Mouse (Mus musculus) embryonic facial prominence, embryonic 12.5 days (tissue): ENCODE measurements at regions not wholly inside any gene's neighbourhood (a gene's known extent, or its start where the extent isn't known, plus 50 kb on each side); places are given as distances from the start of the nearest gene placed in this dataset.

Experiments used
- ATAC-seq: fragments of 200-750 bp; cut with Nextera tagmentation; 2 replicates; pipeline ENCODE4 v1.8.0; 2017; ENCODE audit not compliant: insufficient number of reproducible peaks, insufficient read depth, low FRiP score, low TSS enrichment
- H3K27ac ChIP-seq: fragments of 300-500 bp; sonication (generic); 2 replicates; pipeline ENCODE4 v1.5.1; 2016; ENCODE audit warnings: mild to moderate bottlenecking
- H3K27me3 ChIP-seq: fragments of 300-500 bp; sonication (generic); 2 replicates; pipeline ENCODE4 v1.6.1; 2016; ENCODE audit warnings: mild to moderate bottlenecking, moderate library complexity
- H3K36me3 ChIP-seq: fragments of 300-500 bp; sonication (generic); 2 replicates; pipeline ENCODE4 v1.6.1; 2016; ENCODE audit warnings: mild to moderate bottlenecking
- H3K4me1 ChIP-seq: fragments of 300-500 bp; sonication (generic); 2 replicates; pipeline ENCODE4 v1.6.1; 2016
- H3K4me2 ChIP-seq: fragments of 300-500 bp; sonication (generic); replicated peaks from 2 replicates; pipeline ENCODE4 v1.6.1; 2016; ENCODE audit warnings: mild to moderate bottlenecking, moderate library complexity
- H3K4me3 ChIP-seq: fragments of 300-500 bp; sonication (generic); 2 replicates; pipeline ENCODE4 v1.5.1; 2016; ENCODE audit warnings: mild to moderate bottlenecking
- H3K9ac ChIP-seq: fragments of 300-500 bp; sonication (generic); 2 replicates; pipeline ENCODE4 v1.6.1; 2016; ENCODE audit warnings: mild to moderate bottlenecking, moderate library complexity
- H3K9me3 ChIP-seq: fragments of 300-500 bp; sonication (generic); 2 replicates; pipeline ENCODE4 v1.6.1; 2016; ENCODE audit warnings: mild to moderate bottlenecking, moderate library complexity
- WGBS: fragments of 180-500 bp; shearing (Covaris S2); methylation state at CpG from one replicate; pipeline ENCODE4 v1.1.7; 2016; 5-methylcytosine and 5-hydroxymethylcytosine counted together

DNA sequence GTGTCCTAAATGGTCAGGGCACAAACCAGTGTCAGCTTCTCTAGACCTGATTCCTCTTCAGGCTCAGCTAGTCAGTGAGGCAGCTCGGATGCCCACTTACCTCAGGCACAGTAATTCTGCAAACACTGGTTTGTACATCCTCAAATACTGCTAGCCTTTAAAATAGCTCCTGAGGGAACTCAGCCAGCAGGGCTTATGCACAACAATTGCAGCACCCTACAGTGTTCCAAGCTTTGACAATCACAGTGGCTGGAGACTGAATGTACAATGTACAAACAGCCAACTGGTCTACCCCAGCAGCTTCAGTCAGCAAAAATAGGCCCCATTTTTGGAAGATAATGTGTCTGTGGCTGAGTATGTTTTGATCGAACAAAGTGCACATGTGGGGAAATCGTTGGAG lies 129.6 kb downstream of the Rap2a start:
- H3K4me3 ChIP-seq = no peak overlapping the region

GRCm38 (mm10) chr14:120611311-120611710 lies 133.1 kb downstream of the Rap2a start:
- no peak overlapping the region for H3K9ac ChIP-seq
- H3K4me3 ChIP-seq = no peak overlapping the region
- ATAC-seq = no peak
- H3K9me3 ChIP-seq = no peaks in the 10 kb centered on the region
- no peaks in the 10 kb centered on the region for H3K27me3 ChIP-seq
- no peak overlapping the region for H3K27ac ChIP-seq
- no peaks in the 10 kb centered on the region for H3K36me3 ChIP-seq
- H3K4me2 ChIP-seq = no peak overlapping the region
- no peaks in the 10 kb centered on the region for H3K4me1 ChIP-seq
- WGBS = 94% methylated on average over 1 of the region's 1 CpGs

More for the DNA sequence above, 129.6 kb downstream of the Rap2a start:
- H3K4me2 ChIP-seq = no peak overlapping the region
- 82% methylated on average over 3 of the region's 3 CpGs for WGBS
- no peaks in the 10 kb centered on the region for H3K36me3 ChIP-seq
- no peaks in the 10 kb centered on the region for H3K4me1 ChIP-seq
- H3K27ac ChIP-seq = no peak overlapping the region
- H3K9me3 ChIP-seq = no peaks in the 10 kb centered on the region
- H3K9ac ChIP-seq = no peak overlapping the region
- ATAC-seq = no peak
- no peaks in the 10 kb centered on the region for H3K27me3 ChIP-seq

- no peak for ATAC-seq
Measured at GRCm38 (mm10) chr14:120626223-120626935, 148.1 kb downstream of the Rap2a start.

DNA sequence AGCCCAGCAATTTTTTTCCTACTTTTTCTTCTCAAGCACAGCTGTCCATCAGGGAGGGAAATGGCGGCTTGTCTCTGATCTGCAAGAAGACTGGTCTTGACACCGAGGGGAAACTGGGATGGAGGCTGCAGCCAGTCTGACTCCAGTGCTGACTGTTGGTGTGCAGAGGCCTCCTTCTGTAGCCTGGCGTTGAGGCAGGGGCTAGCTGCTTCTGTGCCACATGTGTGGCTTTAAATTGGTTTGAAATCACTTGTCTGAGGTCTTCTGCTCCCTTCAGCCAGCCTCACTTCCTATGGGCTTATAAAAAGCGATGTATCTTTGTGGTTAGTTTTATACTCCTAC lies 148.7 kb downstream of the Rap2a start:
- Histone ChIP-seq H3K4me3 (no peak overlapping the region), H3K9ac (no peak overlapping the region), H3K27ac (no peak overlapping the region), H3K9me3 (no peaks in the 10 kb centered on the region), H3K27me3 (no peaks in the 10 kb centered on the region), H3K4me2 (no peak overlapping the region), H3K36me3 (no peaks in the 10 kb centered on the region), H3K4me1 (no peaks in the 10 kb centered on the region)
- 72% methylated on average over 4 of the region's 4 CpGs for WGBS
- no peak for ATAC-seq

More at GRCm38 (mm10) chr14:120626223-120626935, 148.1 kb downstream of the Rap2a start:
- no peaks in the 10 kb centered on the region for H3K27me3 ChIP-seq
- H3K4me2 ChIP-seq = no peak overlapping the region
- no peak overlapping the region for H3K4me3 ChIP-seq
- WGBS = 74% methylated on average over 9 of the region's 9 CpGs
- no peaks in the 10 kb centered on the region for H3K4me1 ChIP-seq
- H3K9ac ChIP-seq = no peak overlapping the region
- no peaks in the 10 kb centered on the region for H3K9me3 ChIP-seq
- H3K27ac ChIP-seq = no peak overlapping the region
- H3K36me3 ChIP-seq = no peaks in the 10 kb centered on the region

- H3K4me2 ChIP-seq = no peak overlapping the region
- no peak overlapping the region for H3K4me3 ChIP-seq
- H3K9me3 ChIP-seq = no peaks in the 10 kb centered on the region
- H3K36me3 ChIP-seq = no peaks in the 10 kb centered on the region
- H3K27ac ChIP-seq = no peak overlapping the region
- H3K4me1 ChIP-seq = no peaks in the 10 kb centered on the region
- ATAC-seq = no peak
- H3K27me3 ChIP-seq = no peaks in the 10 kb centered on the region
- no peak overlapping the region for H3K9ac ChIP-seq
- WGBS = 88% methylated on average over 5 of the region's 5 CpGs
Measured at GRCm38 (mm10) chr14:120632771-120633170, 154.5 kb downstream of the Rap2a start.

DNA sequence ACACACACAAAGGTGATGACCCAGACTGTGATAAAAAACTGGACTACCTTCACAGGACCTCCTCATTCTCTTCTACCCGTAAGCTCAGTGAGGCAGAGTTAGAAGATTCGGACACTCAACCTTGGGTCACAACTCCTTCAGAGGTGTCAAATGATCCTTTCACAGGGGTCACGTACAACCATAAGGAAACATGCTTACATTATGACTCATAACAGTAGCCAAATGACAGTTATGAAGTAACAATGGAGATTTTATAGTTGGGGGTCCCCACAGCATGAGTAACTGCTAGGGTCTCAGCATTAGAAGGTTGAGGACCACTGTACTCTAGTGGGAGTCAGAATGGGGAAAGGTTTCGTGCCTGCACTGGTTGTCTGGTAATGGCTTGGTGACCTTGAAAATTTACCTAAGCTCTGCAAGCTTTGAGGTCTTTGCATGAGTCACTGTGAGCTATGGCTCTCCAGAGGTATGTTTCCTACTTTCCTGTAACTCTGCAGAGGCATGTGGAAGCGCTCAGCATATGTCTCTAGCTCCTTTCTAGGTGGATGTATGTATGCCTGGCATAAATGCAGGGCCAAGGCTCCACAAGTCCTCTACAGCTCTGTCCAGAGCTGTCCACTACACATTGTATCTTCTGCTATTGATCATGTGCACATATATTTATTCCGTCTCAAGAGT lies 158.6 kb downstream of the Rap2a start:
- Histone ChIP-seq H3K4me1 (no peaks in the 10 kb centered on the region), H3K4me3 (no peak overlapping the region), H3K9ac (no peak overlapping the region), H3K9me3 (no peaks in the 10 kb centered on the region), H3K27ac (no peak overlapping the region), H3K36me3 (no peaks in the 10 kb centered on the region), H3K4me2 (no peak overlapping the region), H3K27me3 (no peaks in the 10 kb centered on the region)
- 89% methylated on average over 6 of the region's 6 CpGs for WGBS
- no peak for ATAC-seq

DNA sequence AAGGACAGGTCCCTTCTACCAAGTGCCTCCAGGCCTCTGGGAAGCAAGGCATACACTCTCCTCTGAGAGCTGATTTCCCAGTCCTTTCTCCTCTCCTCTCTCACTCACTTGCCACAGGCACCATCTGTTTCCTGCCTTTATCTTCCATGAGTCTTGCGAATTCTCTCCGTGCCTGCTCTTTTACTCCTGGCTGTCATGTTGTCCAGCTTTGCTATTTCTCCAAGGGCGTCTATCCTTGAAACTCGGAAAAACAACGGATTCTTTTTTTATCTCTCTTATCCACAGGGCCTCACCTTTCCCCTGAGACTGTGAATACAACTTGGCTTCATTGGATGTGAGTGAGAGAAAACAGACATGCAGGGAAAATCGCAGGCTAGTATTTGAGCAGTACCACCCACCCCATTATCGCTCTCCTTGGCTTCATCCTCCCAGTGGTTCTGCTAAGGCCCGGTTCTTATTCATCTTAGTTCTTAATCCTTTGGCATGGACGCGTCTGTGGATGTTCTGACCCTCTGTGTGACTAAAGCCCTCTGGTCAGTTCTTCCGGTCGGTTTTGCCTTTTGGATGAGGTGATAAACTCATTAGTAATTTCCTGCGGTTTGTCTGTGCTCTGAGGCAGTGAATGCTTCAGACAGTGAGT lies 159.4 kb downstream of the Rap2a start:
- ATAC-seq = no peak
- Histone ChIP-seq H3K27ac (no peak overlapping the region), H3K27me3 (no peaks in the 10 kb centered on the region), H3K4me3 (no peak overlapping the region), H3K36me3 (no peaks in the 10 kb centered on the region), H3K9ac (no peak overlapping the region), H3K4me1 (no peaks in the 10 kb centered on the region), H3K4me2 (no peak overlapping the region), H3K9me3 (no peaks in the 10 kb centered on the region)
- WGBS = 75% methylated on average over 13 of the region's 13 CpGs

GRCm38 (mm10) chr14:120642591-120642990 lies 164.3 kb downstream of the Rap2a start:
- Histone ChIP-seq H3K36me3 (no peaks in the 10 kb centered on the region), H3K9ac (no peak overlapping the region), H3K4me2 (no peak overlapping the region), H3K9me3 (no peaks in the 10 kb centered on the region), H3K4me1 (no peaks in the 10 kb centered on the region), H3K27me3 (no peaks in the 10 kb centered on the region), H3K27ac (no peak overlapping the region), H3K4me3 (no peak overlapping the region)
- no peak for ATAC-seq
- 83% methylated on average over 5 of the region's 5 CpGs for WGBS

- WGBS = 78% methylated on average over 7 of the region's 7 CpGs
- no peaks in the 10 kb centered on the region for H3K9me3 ChIP-seq
- H3K4me2 ChIP-seq = no peak overlapping the region
- H3K27me3 ChIP-seq = no peaks in the 10 kb centered on the region
- H3K4me3 ChIP-seq = no peak overlapping the region
- no peak overlapping the region for H3K9ac ChIP-seq
- H3K4me1 ChIP-seq = no peaks in the 10 kb centered on the region
- H3K36me3 ChIP-seq = no peaks in the 10 kb centered on the region
- no peak for ATAC-seq
- no peak overlapping the region for H3K27ac ChIP-seq
Measured at GRCm38 (mm10) chr14:120652034-120652433, 173.8 kb downstream of the Rap2a start.

DNA sequence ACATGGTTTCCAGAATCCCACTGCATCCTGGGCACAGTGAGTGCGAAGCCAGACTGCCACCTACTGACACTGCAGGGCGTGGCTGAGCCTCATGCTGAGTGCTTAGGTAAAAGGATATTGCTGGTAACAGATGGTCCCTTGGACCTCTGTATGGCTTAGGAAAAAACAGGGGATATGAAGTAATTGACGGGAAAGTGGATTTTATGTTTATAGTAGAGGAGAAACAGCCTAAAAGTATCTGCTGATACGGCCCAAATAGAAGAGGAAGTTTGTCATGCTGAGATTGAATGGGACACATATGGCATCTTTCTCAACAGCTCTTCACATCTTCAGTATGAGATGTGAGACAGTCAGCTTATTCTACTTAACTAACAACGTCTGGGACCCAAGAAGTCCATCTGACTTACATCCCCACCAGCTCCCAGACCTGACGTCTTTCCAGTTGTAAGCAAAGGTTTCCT lies 182.1 kb downstream of the Rap2a start:
- Histone ChIP-seq H3K4me1 (no peaks in the 10 kb centered on the region), H3K4me2 (no peak overlapping the region), H3K9me3 (no peaks in the 10 kb centered on the region), H3K27ac (no peak overlapping the region), H3K36me3 (no peaks in the 10 kb centered on the region), H3K27me3 (no peaks in the 10 kb centered on the region), H3K4me3 (no peak overlapping the region), H3K9ac (no peak overlapping the region)
- ATAC-seq = no peak
- 65% methylated on average over 6 of the region's 6 CpGs for WGBS

- no peak overlapping the region for H3K27ac ChIP-seq
- no peaks in the 10 kb centered on the region for H3K4me1 ChIP-seq
- no peak overlapping the region for H3K9ac ChIP-seq
- WGBS = 74% methylated on average over 5 of the region's 5 CpGs
- H3K9me3 ChIP-seq = no peaks in the 10 kb centered on the region
- H3K4me3 ChIP-seq = no peak overlapping the region
- no peak for ATAC-seq
- no peak overlapping the region for H3K4me2 ChIP-seq
- no peaks in the 10 kb centered on the region for H3K27me3 ChIP-seq
- H3K36me3 ChIP-seq = no peaks in the 10 kb centered on the region
Measured at GRCm38 (mm10) chr14:120661111-120661510, 182.9 kb downstream of the Rap2a start.

GRCm38 (mm10) chr14:120669665-120670064 lies 191.4 kb downstream of the Rap2a start:
- H3K4me2 ChIP-seq = no peak overlapping the region
- H3K9ac ChIP-seq = no peak overlapping the region
- 80% methylated on average over 5 of the region's 5 CpGs for WGBS
- ATAC-seq = no peak
- no peaks in the 10 kb centered on the region for H3K27me3 ChIP-seq
- H3K9me3 ChIP-seq = no peaks in the 10 kb centered on the region
- H3K4me3 ChIP-seq = no peak overlapping the region
- H3K4me1 ChIP-seq = no peaks in the 10 kb centered on the region
- no peaks in the 10 kb centered on the region for H3K36me3 ChIP-seq
- no peak overlapping the region for H3K27ac ChIP-seq
